Mouse (Mus musculus) hindbrain, postnatal 0 days (tissue): ENCODE measurements around the gene Nit2. TPM values are rescaled to one million over a fixed set of nuclear protein-coding genes. Genes with fewer than 3 reads are reported as not detected.

Source experiments
- ATAC-seq: fragments of 200-750 bp; cut with Nextera tagmentation; 2 replicates; pipeline ENCODE4 v1.8.0; 2017; ENCODE audit warnings: mild to moderate bottlenecking, moderate TSS enrichment, moderate library complexity
- DNase-seq: peaks from one replicate; pipeline ENCODE4 v3.0.0-alpha.2; 2015; ENCODE audit warnings: low spot score
- H3K27ac ChIP-seq: fragments of 300-500 bp; sonication (generic); 2 replicates; pipeline ENCODE4 v1.5.1; 2014; ENCODE audit warnings: mild to moderate bottlenecking
- H3K27me3 ChIP-seq: fragments of 300-500 bp; sonication (generic); 2 replicates; pipeline ENCODE4 v1.6.1; 2014; ENCODE audit warnings: low read length, mixed read lengths; ENCODE audit not compliant: insufficient read depth
- H3K36me3 ChIP-seq: fragments of 300-500 bp; sonication (generic); 2 replicates; pipeline ENCODE4 v1.6.1; 2014; ENCODE audit warnings: low read length, mixed read lengths; ENCODE audit not compliant: insufficient read depth
- H3K4me1 ChIP-seq: fragments of 300-500 bp; sonication (generic); 2 replicates; pipeline ENCODE4 v1.6.1; 2014; ENCODE audit warnings: antibody characterized with exemption, low read length, mixed read lengths; ENCODE audit not compliant: insufficient read depth
- H3K4me2 ChIP-seq: fragments of 300-500 bp; sonication (generic); 2 replicates; pipeline ENCODE4 v1.6.1; 2014; ENCODE audit warnings: low read depth, mild to moderate bottlenecking, low read length, moderate library complexity, mixed read lengths
- H3K4me3 ChIP-seq: fragments of 300-500 bp; sonication (generic); 2 replicates; pipeline ENCODE4 v1.5.1; 2014; ENCODE audit warnings: low read length
- H3K9ac ChIP-seq: fragments of 300-500 bp; sonication (generic); replicated peaks from 2 replicates; pipeline ENCODE4 v1.6.1; 2014; ENCODE audit warnings: mild to moderate bottlenecking, low read length, moderate library complexity, mixed read lengths
- H3K9me3 ChIP-seq: fragments of 300-500 bp; sonication (generic); 2 replicates; pipeline ENCODE4 v1.6.1; 2016; ENCODE audit warnings: low read length, mixed read lengths
- CTCF ChIP-seq: IDR thresholded peaks from 2 replicates; pipeline ENCODE4 v1.5.1; 2016; ENCODE audit warnings: antibody characterized with exemption, control low read depth, low read depth
- WGBS: fragments of 180-500 bp; shearing (Covaris S2); extraction: QIAGEN DNeasy Blood & Tissue Kit; methylation state at CpG from one replicate; pipeline ENCODE4 v1.1.7; 2014; 5-methylcytosine and 5-hydroxymethylcytosine counted together
- polyA plus RNA-seq: library from polyadenylated mRNA; unstranded; fragments of >200 nt; fragmentation: Nextera tagmentation; extraction: Ambion mirVana; gene quantifications from 2 replicates; pipeline ENCODE4 v1.2.1, GENCODE M21; 2015
- total RNA-seq: library from RNA; depleted of rRNA; stranded (reverse); fragments of >200 nt; gene quantifications from 2 replicates; pipeline ENCODE4 v1.2.3, GENCODE M21; 2014

Nit2 gene
- total and polyA plus RNA-seq, 2 experiments from 2014 or later = 33.0 to 62.5 TPM

- TF ChIP-seq CTCF = no peak
- no peak overlapping the region for H3K27ac ChIP-seq
- WGBS = 92% methylated on average over 4 of the region's 4 CpGs
- no peak overlapping the region for H3K4me2 ChIP-seq
- ATAC-seq (no peak), DNase-seq (no peak)
- H3K27me3 ChIP-seq = no peaks in the 10 kb centered on the region
- H3K9me3 ChIP-seq = no peaks in the 10 kb centered on the region
- no peak overlapping the region for H3K9ac ChIP-seq
- H3K4me1 ChIP-seq = no peaks in the 10 kb centered on the region
- no peak overlapping the region for H3K4me3 ChIP-seq
- peaks cover 15% of the 10 kb centered on the region; the same call in 1 of the 2 replicates for H3K36me3 ChIP-seq
These were observed 10.1 kb downstream of the Nit2 start for GRCm38 (mm10) chr16:57157076-57157475.

GRCm38 (mm10) chr16:57155899-57156298 lies 11.2 kb downstream of the Nit2 start:
- Histone ChIP-seq H3K4me1 (no peaks in the 10 kb centered on the region), H3K27ac (no peak overlapping the region), H3K36me3 (peaks cover 18% of the 10 kb centered on the region; the same call in 1 of the 2 replicates), H3K4me3 (no peak overlapping the region), H3K9ac (no peak overlapping the region), H3K27me3 (no peaks in the 10 kb centered on the region), H3K4me2 (no peak overlapping the region), H3K9me3 (no peaks in the 10 kb centered on the region)
- ATAC-seq (no peak), DNase-seq (no peak)
- TF ChIP-seq CTCF = no peak

GRCm38 (mm10) chr16:57151437-57151836 lies 15.7 kb downstream of the Nit2 start:
- ATAC-seq = no peak
- H3K4me1 ChIP-seq = no peaks in the 10 kb centered on the region
- whole genome bisulfite sequencing = 97% methylated on average over 4 of the region's 4 CpGs
- DNase-seq = no peak
- no peak overlapping the region for H3K4me3 ChIP-seq
- peaks cover 30% of the 10 kb centered on the region; the same call in 1 of the 2 replicates for H3K36me3 ChIP-seq
- no peak overlapping the region for H3K27ac ChIP-seq
- H3K9me3 ChIP-seq = no peaks in the 10 kb centered on the region
- no peaks in the 10 kb centered on the region for H3K27me3 ChIP-seq
- no peak for TF ChIP-seq CTCF
- H3K4me2 ChIP-seq = no peak overlapping the region
- H3K9ac ChIP-seq = no peak overlapping the region

GRCm38 (mm10) chr16:57144741-57145140 lies 22.4 kb downstream of the Nit2 start:
- DNase-seq = no peak
- TF ChIP-seq CTCF = no peak
- 95% methylated on average over 5 of the region's 5 CpGs for WGBS

GRCm38 (mm10) chr16:57133611-57134010 lies 33.5 kb downstream of the Nit2 start:
- H3K4me1 ChIP-seq = no peaks in the 10 kb centered on the region
- no peak for TF ChIP-seq CTCF

More at GRCm38 (mm10) chr16:57144741-57145140, 22.4 kb downstream of the Nit2 start:
- H3K4me2 ChIP-seq = no peak overlapping the region
- ATAC-seq = no peak
- no peaks in the 10 kb centered on the region for H3K9me3 ChIP-seq
- H3K4me3 ChIP-seq = no peak overlapping the region
- H3K4me1 ChIP-seq = no peaks in the 10 kb centered on the region
- no peak overlapping the region for H3K9ac ChIP-seq
- H3K27me3 ChIP-seq = no peaks in the 10 kb centered on the region
- H3K27ac ChIP-seq = no peak overlapping the region
- peaks cover 41% of the 10 kb centered on the region for H3K36me3 ChIP-seq

GRCm38 (mm10) chr16:57132326-57132725 lies 34.8 kb downstream of the Nit2 start:
- Histone ChIP-seq H3K27ac (no peak overlapping the region), H3K9ac (no peak overlapping the region), H3K4me2 (no peak overlapping the region), H3K27me3 (no peaks in the 10 kb centered on the region), H3K4me3 (no peak overlapping the region), H3K36me3 (peaks cover 6% of the 10 kb centered on the region), H3K9me3 (no peaks in the 10 kb centered on the region), H3K4me1 (0 out of 2 replicates have a peak, but pooled peaks cover 3% of the 10 kb centered on the region)
- ATAC-seq = no peak
- no peak for DNase-seq
- WGBS = 63% methylated on average over 1 of the region's 1 CpGs
- TF ChIP-seq CTCF = no peak

More at GRCm38 (mm10) chr16:57133611-57134010, 33.5 kb downstream of the Nit2 start:
- Histone ChIP-seq H3K36me3 (peaks cover 9% of the 10 kb centered on the region), H3K4me3 (no peak overlapping the region), H3K9me3 (no peaks in the 10 kb centered on the region), H3K9ac (no peak overlapping the region), H3K27me3 (no peaks in the 10 kb centered on the region), H3K27ac (no peak overlapping the region), H3K4me2 (no peak overlapping the region)
- ATAC-seq (no peak), DNase-seq (no peak)
- WGBS = 95% methylated on average over 6 of the region's 6 CpGs

- Histone ChIP-seq H3K4me1 (0 out of 2 replicates have a peak, but pooled peaks cover 3% of the 10 kb centered on the region), H3K27ac (peak overlapping the region; percentile 45; the same call in 1 of the 2 replicates), H3K4me2 (no peak overlapping the region), H3K9me3 (no peaks in the 10 kb centered on the region), H3K4me3 (no peak overlapping the region), H3K36me3 (no peaks in the 10 kb centered on the region), H3K9ac (no peak overlapping the region), H3K27me3 (no peaks in the 10 kb centered on the region)
- no peak for TF ChIP-seq CTCF
- WGBS = 40% methylated on average over 4 of the region's 4 CpGs
- ATAC-seq (peak; percentile 64), DNase-seq (no peak)
These were observed 35.6 kb downstream of the Nit2 start for GRCm38 (mm10) chr16:57131544-57131943.
